Mouse (Mus musculus) C2C12 (cell line): ENCODE results near the gene Tdrd7.

ENCODE experiments used
- CEBPB ChIP-seq: IDR thresholded peaks from one replicate; pipeline ENCODE4 v1.6.1; 2011; ENCODE audit warnings: low read depth, mild to moderate bottlenecking, control low read depth, moderate library complexity
- CTCF ChIP-seq: IDR thresholded peaks from one replicate; pipeline ENCODE4 v1.5.1; 2011; ENCODE audit not compliant: control insufficient read depth, insufficient read depth, insufficient read length
- FOSL1 ChIP-seq: IDR thresholded peaks from one replicate; pipeline ENCODE4 v1.8.0; 2011; ENCODE audit warnings: mild to moderate bottlenecking, low read length; ENCODE audit not compliant: poor library complexity, insufficient read depth, severe bottlenecking
- MAX ChIP-seq: IDR thresholded peaks from one replicate; pipeline ENCODE4 v1.6.1; 2011; ENCODE audit warnings: mild to moderate bottlenecking, control low read depth
- MYOD1 ChIP-seq: IDR thresholded peaks from one replicate; pipeline ENCODE4 v1.6.1; 2011; ENCODE audit warnings: low read depth; ENCODE audit not compliant: control insufficient read depth, insufficient read length
- MYOG ChIP-seq: IDR thresholded peaks from one replicate; pipeline ENCODE4 v1.6.1; 2011; ENCODE audit not compliant: control insufficient read depth, insufficient read length; ENCODE audit errors: extremely low read depth
- USF1 ChIP-seq: IDR thresholded peaks from one replicate; pipeline ENCODE4 v1.6.1; 2011; ENCODE audit warnings: low read depth, mild to moderate bottlenecking, control low read depth, moderate library complexity

GRCm38 (mm10) chr4:46063841-46064240, 98.7 kb downstream of the Tdrd7 start:
- TF ChIP-seq CTCF (no peak), CEBPB (no peak), MYOG (no peak), MAX (no peak), USF1 (no peak), MYOD1 (no peak), FOSL1 (no peak)
